Mouse (Mus musculus): ENCODE measurements around the gene Hoxb6. TPM values are rescaled to one million over a fixed set of nuclear protein-coding genes. Genes with fewer than 3 reads are reported as not detected.
A peak's percentile ranks its signal among the peaks of the same experiment; 100 is the strongest.

Hoxb6 gene
- polyA plus RNA-seq, 1 experiment from 2014 or later, result 64.5 TPM

GRCm38 (mm10) chr11:96300354-96301063 is 8.2 kb downstream of the Hoxb6 start:
- peak overlapping the region; percentile 36 for H3K4me3 ChIP-seq
- no peak for ATAC-seq (ENCODE audit: low FRiP score)
- under 1% methylated on average over 34 of the region's 35 CpGs for WGBS

GRCm38 (mm10) chr11:96301064-96301431 is 8.8 kb downstream of the Hoxb6 start:
- peak overlapping the region; percentile 66 for H3K27ac ChIP-seq
- WGBS, result 2% methylated on average over 9 of the region's 10 CpGs
- H3K4me2 ChIP-seq (replicated peaks), result peak overlapping the region; percentile 62
- no peaks in the 10 kb centered on the region for H3K36me3 ChIP-seq
- peak overlapping the region; percentile 36 for H3K4me3 ChIP-seq
- peak overlapping the region; percentile 64 for H3K9ac ChIP-seq
- peaks cover 3% of the 10 kb centered on the region; the same call in 1 of the 2 replicates for H3K4me1 ChIP-seq
- no peak for ATAC-seq (ENCODE audit: low FRiP score)
- H3K27me3 ChIP-seq, result peaks cover 98% of the 10 kb centered on the region
- H3K9me3 ChIP-seq (replicated peaks), result no peaks in the 10 kb centered on the region

More at GRCm38 (mm10) chr11:96300354-96301063, 8.2 kb downstream of the Hoxb6 start:
- Histone ChIP-seq H3K9ac (peak overlapping the region; percentile 64), H3K27me3 (peaks cover 98% of the 10 kb centered on the region), H3K36me3 (no peaks in the 10 kb centered on the region), H3K9me3 (replicated peaks) (no peaks in the 10 kb centered on the region), H3K27ac (peak overlapping the region; percentile 66), H3K4me1 (peaks cover 3% of the 10 kb centered on the region; the same call in 1 of the 2 replicates), H3K4me2 (replicated peaks) (peak overlapping the region; percentile 62)

- Histone ChIP-seq H3K27me3 (peaks cover 98% of the 10 kb centered on the region), H3K9me3 (replicated peaks) (no peaks in the 10 kb centered on the region), H3K4me3 (peak overlapping the region; percentile 36), H3K27ac (peak overlapping the region; percentile 57), H3K9ac (peak overlapping the region; percentile 6), H3K36me3 (no peaks in the 10 kb centered on the region), H3K4me2 (replicated peaks) (peak overlapping the region; percentile 62), H3K4me1 (peaks cover 3% of the 10 kb centered on the region; the same call in 1 of the 2 replicates)
- ATAC-seq (ENCODE audit: low FRiP score), result no peak
- under 1% methylated on average over 15 of the region's 15 CpGs for WGBS
Measured at GRCm38 (mm10) chr11:96301837-96302236, 9.6 kb downstream of the Hoxb6 start.

GRCm38 (mm10) chr11:96302381-96303150 is 10.3 kb downstream of the Hoxb6 start:
- Histone ChIP-seq H3K36me3 (no peaks in the 10 kb centered on the region), H3K9me3 (replicated peaks) (no peaks in the 10 kb centered on the region), H3K27ac (peak overlapping the region; percentile 57; the same call in 1 of the 2 replicates), H3K9ac (peak overlapping the region; percentile 6), H3K27me3 (peaks cover 98% of the 10 kb centered on the region), H3K4me3 (peak overlapping the region; percentile 36), H3K4me1 (peaks cover 3% of the 10 kb centered on the region; the same call in 1 of the 2 replicates), H3K4me2 (replicated peaks) (peak overlapping the region; percentile 62)
- ATAC-seq (ENCODE audit: low FRiP score), result no peak
- WGBS, result 2% methylated on average over 23 of the region's 23 CpGs

DNA sequence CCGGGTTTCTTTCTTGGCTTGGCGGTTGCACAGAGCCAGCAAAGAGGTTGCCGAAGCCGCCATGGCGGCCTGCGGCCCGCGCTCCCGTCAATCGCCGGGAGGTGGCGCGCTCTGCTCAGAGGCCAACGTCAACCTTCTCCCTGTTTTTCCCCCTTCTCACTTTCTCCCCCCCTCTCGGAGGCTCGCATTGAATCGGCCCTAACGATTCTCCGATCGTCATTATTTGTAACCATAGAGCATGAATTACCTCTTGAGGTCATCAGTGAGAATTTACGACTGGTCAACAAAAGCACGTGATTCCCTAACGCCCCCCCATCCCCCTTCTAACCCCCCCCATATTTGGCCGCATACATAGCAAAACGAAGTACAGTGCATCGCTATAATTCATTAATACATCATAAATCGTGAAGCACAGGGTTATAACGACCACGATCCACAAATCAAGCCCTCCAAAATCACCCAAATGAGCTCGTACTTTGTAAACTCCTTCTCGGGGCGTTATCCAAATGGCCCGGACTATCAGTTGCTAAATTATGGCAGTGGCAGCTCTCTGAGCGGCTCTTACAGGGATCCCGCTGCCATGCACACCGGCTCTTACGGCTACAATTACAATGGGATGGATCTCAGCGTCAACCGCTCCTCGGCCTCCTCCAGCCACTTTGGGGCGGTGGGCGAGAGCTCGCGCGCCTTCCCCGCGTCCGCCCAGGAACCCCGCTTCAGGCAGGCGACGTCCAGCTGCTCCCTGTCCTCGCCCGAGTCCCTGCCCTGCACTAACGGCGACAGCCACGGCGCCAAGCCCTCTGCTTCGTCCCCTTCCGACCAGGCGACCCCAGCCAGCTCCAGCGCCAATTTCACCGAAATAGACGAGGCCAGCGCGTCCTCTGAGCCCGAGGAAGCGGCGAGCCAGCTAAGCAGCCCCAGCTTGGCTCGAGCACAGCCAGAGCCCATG is 11.1 kb downstream of the Hoxb6 start, which contains the start of gene Hoxb5:
Gene Hoxb5 (plus strand): TSS at position 186 of the 949 bp plus-strand sequence.
- Histone ChIP-seq H3K27ac (peak within 1 kb of the TSS; percentile 90), H3K36me3 (no peaks in the 10 kb centered on the region), H3K4me1 (peaks cover 3% of the 10 kb centered on the region; the same call in 1 of the 2 replicates), H3K4me2 (replicated peaks) (peak within 1 kb of the TSS; percentile 62), H3K27me3 (peaks cover 98% of the 10 kb centered on the region), H3K9ac (peak within 1 kb of the TSS; percentile 73), H3K9me3 (replicated peaks) (no peaks in the 10 kb centered on the region), H3K4me3 (peak within 1 kb of the TSS; percentile 36)
- WGBS, result under 1% methylated on average over 69 of the region's 69 CpGs
- ATAC-seq (ENCODE audit: low FRiP score), result peak; percentile 56

DNA sequence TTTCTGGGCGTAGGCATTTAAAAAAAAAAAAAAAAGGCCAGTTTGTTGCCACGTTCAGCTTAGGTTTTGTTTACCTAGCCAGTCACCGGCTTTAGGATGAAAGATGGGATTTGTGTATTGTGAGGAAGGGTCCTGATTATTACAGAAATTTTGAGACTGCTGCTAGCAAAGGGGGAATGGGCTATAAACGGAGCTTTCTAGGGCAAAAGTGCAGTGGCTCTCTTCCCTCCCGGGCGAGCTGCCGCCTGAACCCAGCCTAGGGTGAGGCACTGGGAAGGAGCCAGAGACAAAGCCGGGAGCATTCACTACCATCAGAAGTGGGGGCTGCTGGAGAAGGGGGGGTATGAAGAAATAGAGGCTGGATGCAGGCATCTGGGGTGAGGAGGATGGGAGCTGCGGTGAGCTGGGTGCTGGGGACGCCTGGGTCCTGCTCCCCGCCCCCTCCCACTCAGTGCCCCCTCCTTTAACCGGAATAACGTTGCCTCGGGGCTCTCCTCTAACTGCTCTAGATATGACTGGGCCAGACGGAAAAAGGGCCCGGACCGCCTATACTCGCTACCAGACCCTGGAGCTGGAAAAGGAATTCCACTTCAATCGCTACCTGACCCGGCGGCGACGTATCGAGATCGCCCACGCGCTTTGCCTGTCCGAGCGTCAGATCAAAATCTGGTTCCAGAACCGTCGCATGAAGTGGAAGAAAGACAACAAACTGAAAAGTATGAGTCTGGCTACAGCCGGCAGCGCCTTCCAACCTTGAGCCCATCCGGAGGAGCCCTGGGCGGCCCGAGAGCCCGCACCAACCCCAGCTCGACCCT is 12.3 kb downstream of the Hoxb6 start:
- peak overlapping the region; percentile 62 for H3K4me2 ChIP-seq (replicated peaks)
- H3K9ac ChIP-seq, result peak overlapping the region; percentile 73
- no peaks in the 10 kb centered on the region for H3K36me3 ChIP-seq
- no peaks in the 10 kb centered on the region for H3K9me3 ChIP-seq (replicated peaks)
- H3K27me3 ChIP-seq, result peaks cover 98% of the 10 kb centered on the region
- H3K27ac ChIP-seq, result peak overlapping the region; percentile 90
- 1% methylated on average over 38 of the region's 38 CpGs for WGBS
- ATAC-seq (ENCODE audit: low FRiP score), result no peak
- H3K4me1 ChIP-seq, result no peaks in the 10 kb centered on the region; the same call in 1 of the 2 replicates
- H3K4me3 ChIP-seq, result peak overlapping the region; percentile 36

GRCm38 (mm10) chr11:96305505-96306182 is 13.4 kb downstream of the Hoxb6 start:
- Histone ChIP-seq H3K9me3 (replicated peaks) (no peaks in the 10 kb centered on the region), H3K4me3 (peak overlapping the region; percentile 36), H3K27me3 (peaks cover 97% of the 10 kb centered on the region), H3K36me3 (no peaks in the 10 kb centered on the region), H3K9ac (peak overlapping the region; percentile 73), H3K4me1 (no peaks in the 10 kb centered on the region; the same call in 1 of the 2 replicates), H3K4me2 (replicated peaks) (peak overlapping the region; percentile 62), H3K27ac (peak overlapping the region; percentile 90)
- ATAC-seq (ENCODE audit: low FRiP score), result no peak
- WGBS, result 19% methylated on average over 6 of the region's 6 CpGs

GRCm38 (mm10) chr11:96306183-96306907 is 14.1 kb downstream of the Hoxb6 start:
- Histone ChIP-seq H3K4me3 (peak overlapping the region; percentile 36), H3K27ac (peak overlapping the region; percentile 46), H3K4me1 (no peaks in the 10 kb centered on the region; the same call in 1 of the 2 replicates), H3K9ac (peak overlapping the region; percentile 73), H3K9me3 (replicated peaks) (no peaks in the 10 kb centered on the region), H3K4me2 (replicated peaks) (peak overlapping the region; percentile 62), H3K36me3 (no peaks in the 10 kb centered on the region), H3K27me3 (peaks cover 97% of the 10 kb centered on the region)
- no peak for ATAC-seq (ENCODE audit: low FRiP score)
- 7% methylated on average over 7 of the region's 7 CpGs for WGBS

GRCm38 (mm10) chr11:96306908-96307269 is 14.6 kb downstream of the Hoxb6 start:
- Histone ChIP-seq H3K27me3 (peaks cover 97% of the 10 kb centered on the region), H3K4me1 (no peaks in the 10 kb centered on the region; the same call in 1 of the 2 replicates), H3K27ac (peak overlapping the region; percentile 76; the same call in 1 of the 2 replicates), H3K9me3 (replicated peaks) (no peaks in the 10 kb centered on the region), H3K4me3 (peak overlapping the region; percentile 36), H3K9ac (peak overlapping the region; percentile 29), H3K4me2 (replicated peaks) (peak overlapping the region; percentile 62), H3K36me3 (no peaks in the 10 kb centered on the region)
- ATAC-seq (ENCODE audit: low FRiP score), result no peak
- WGBS, result 4% methylated on average over 13 of the region's 13 CpGs

GRCm38 (mm10) chr11:96308763-96309162 is 16.5 kb downstream of the Hoxb6 start:
- Histone ChIP-seq H3K27me3 (peaks cover 97% of the 10 kb centered on the region), H3K4me1 (no peaks in the 10 kb centered on the region; the same call in 1 of the 2 replicates), H3K4me2 (replicated peaks) (peak overlapping the region; percentile 62), H3K9ac (peak overlapping the region; percentile 53), H3K9me3 (replicated peaks) (no peaks in the 10 kb centered on the region), H3K4me3 (peak overlapping the region; percentile 36), H3K36me3 (no peaks in the 10 kb centered on the region), H3K27ac (peak overlapping the region; percentile 76; the same call in 1 of the 2 replicates)
- WGBS, result 10% methylated on average over 4 of the region's 4 CpGs
- ATAC-seq (ENCODE audit: low FRiP score), result no peak
